ENCODE assay signal across 7 mouse cellular contexts in genomic region chr10:63382372-63383279, GRCm38 (mm10). TPM values are rescaled to one million over a fixed set of nuclear protein-coding genes. Genes with fewer than 3 reads are reported as not detected.
DNase-seq lines count a peak whose midpoint lies in the region; ATAC-seq lines count a peak whose summit lies in the region.

Gene Dnajc12 (plus strand): TSS chr10:63382443.

- H3K27me3 ChIP-seq in intestine, embryonic 15.5 days (replicated peaks) = 0 out of 2 replicates have a peak, but pooled peaks cover 5% of the 10 kb centered on the region
- H3K27me3 ChIP-seq in midbrain, embryonic 10.5 days (ENCODE audit: low read depth, poor library complexity, severe bottlenecking) = peaks cover 16% of the 10 kb centered on the region

- H3K36me3 ChIP-seq in intestine, embryonic 15.5 days = no peaks in the 10 kb centered on the region
- H3K36me3 ChIP-seq in midbrain, embryonic 10.5 days = no peaks in the 10 kb centered on the region

- H3K4me1 ChIP-seq in intestine, embryonic 15.5 days (replicated peaks) = 0 out of 2 replicates have a peak, but pooled peaks cover 2% of the 10 kb centered on the region
- H3K4me1 ChIP-seq in midbrain, embryonic 10.5 days = peaks cover 11% of the 10 kb centered on the region

- intact Hi-C loops in gastrocnemius, postnatal 36 days (cut with DNase I) = no loop called here
- intact Hi-C loops in left cerebral cortex, postnatal 25 days (cut with DNase I) = loop anchor here (1.0 to 5.0 kb wide), 3 partner anchors 43 to 140 kb away; partner anchors contain the start of gene Herc4

- peak; percentile 84 for DNase-seq in adrenal gland, adult 2 months
- DNase-seq in embryo, embryonic 11.5 days (ENCODE audit: low read depth, low spot score) = peak; percentile 89
- peak; percentile 45 to 66 for DNase-seq in gastrocnemius, postnatal 36 days
- DNase-seq in left cerebral cortex, postnatal 25 days (ENCODE audit: low spot score in 2 of 2) = peak; percentile 79 to 94
- peak; percentile 84 for DNase-seq in midbrain, embryonic 10.5 days (ENCODE audit: low spot score)
- peak; percentile 69 for DNase-seq in right cerebral cortex, postnatal 4 days

- WGBS in intestine, embryonic 15.5 days = under 1% methylated on average over 28 of the region's 28 CpGs
- under 1% methylated on average over 28 of the region's 28 CpGs for WGBS in midbrain, embryonic 10.5 days

- H3K9ac ChIP-seq in intestine, embryonic 15.5 days = peak within 1 kb of the TSS; percentile 55

- no peak within 1 kb of the TSS for H3K27ac ChIP-seq in intestine, embryonic 15.5 days
- H3K27ac ChIP-seq in midbrain, embryonic 10.5 days (replicated peaks) = peak within 1 kb of the TSS; percentile 76

- ATAC-seq in intestine, embryonic 15.5 days = peak; percentile 94

- H3K4me3 ChIP-seq in intestine, embryonic 15.5 days (replicated peaks) = peak within 1 kb of the TSS; percentile 49
- peak within 1 kb of the TSS; percentile 71 for H3K4me3 ChIP-seq in midbrain, embryonic 10.5 days

- H3K9me3 ChIP-seq in intestine, embryonic 15.5 days = no peaks in the 10 kb centered on the region
- H3K9me3 ChIP-seq in midbrain, embryonic 10.5 days (replicated peaks) = no peaks in the 10 kb centered on the region

- peak within 1 kb of the TSS; percentile 92 for H3K4me2 ChIP-seq in intestine, embryonic 15.5 days (replicated peaks)

RNA-seq across cellular contexts. Expression of gene Dnajc12, which starts in this region (rescaled TPM):
- total RNA-seq in adrenal gland, adult 2 months (2021) = 10 to 100 TPM; 13.0 to 19.2 TPM
- 0.57 and 0.68 TPM in 2 replicates for polyA plus RNA-seq in adrenal gland, adult 2 months (2012; rRNA removed)
- 10 to 100 TPM; 17.2 to 17.3 TPM for total RNA-seq in gastrocnemius, postnatal 36 days (2021)
- 8.6 and 9.8 TPM in 2 replicates for polyA plus RNA-seq in intestine, embryonic 15.5 days (2015; fragmentation: Nextera tagmentation; extraction: Ambion mirVana)
- 10 to 100 TPM; 17.9 to 20.2 TPM for total RNA-seq in left cerebral cortex, postnatal 25 days (2021)
- 11.9 and 15.2 TPM in 2 replicates for polyA plus RNA-seq in midbrain, embryonic 10.5 days (2016; fragmentation: Nextera tagmentation; extraction: Ambion mirVana)
